Mouse (Mus musculus) liver, embryonic 14.5 days (tissue): ENCODE data around the gene Sulf2. TPM values are rescaled to one million over a fixed set of nuclear protein-coding genes. Genes with fewer than 3 reads are reported as not detected.

ENCODE experiments used
- ATAC-seq: fragments of 200-750 bp; cut with Nextera tagmentation; 2 replicates; pipeline ENCODE4 v1.8.0; 2017; ENCODE audit warnings: moderate number of reproducible peaks, mild to moderate bottlenecking, moderate library complexity; ENCODE audit not compliant: insufficient read depth
- DNase-seq, 3 experiments: peaks; one replicate each; pipeline ENCODE4 v3.0.0-alpha.2; 2012 to 2013; ENCODE audit warnings: low read depth in 3 of 3, low spot score in 3 of 3
- H3K27ac ChIP-seq: fragments of 300-500 bp; sonication (generic); 2 replicates; pipeline ENCODE4 v1.5.1; 2014; ENCODE audit warnings: moderate library complexity, mild to moderate bottlenecking, control low read depth, inconsistent platforms
- H3K27me3 ChIP-seq: fragments of 300-500 bp; sonication (generic); 2 replicates; pipeline ENCODE4 v1.6.1; 2014; ENCODE audit warnings: mild to moderate bottlenecking, low read length, moderate library complexity; ENCODE audit not compliant: control insufficient read depth, insufficient read depth
- H3K36me3 ChIP-seq: fragments of 300-500 bp; sonication (generic); replicated peaks from 2 replicates; pipeline ENCODE4 v1.6.1; 2014; ENCODE audit warnings: low read depth; ENCODE audit not compliant: control insufficient read depth, insufficient read depth
- H3K4me1 ChIP-seq, 2 experiments: fragments of 200-500 bp in 1 of 2; fragments of 300-500 bp in 1 of 2; sonication (generic) in 1 of 2; replicated peaks; 2 replicates each; pipeline ENCODE4 v1.6.1; 2012 to 2014; ENCODE audit warnings: antibody characterized with exemption in 1 of 2, inconsistent platforms in 1 of 2, low read length in 1 of 2; ENCODE audit not compliant: control insufficient read depth in 2 of 2, insufficient read depth in 2 of 2
- H3K4me2 ChIP-seq: fragments of 300-500 bp; sonication (generic); 2 replicates; pipeline ENCODE4 v1.6.1; 2014; ENCODE audit warnings: low read depth, mild to moderate bottlenecking, control low read depth, moderate library complexity
- H3K4me3 ChIP-seq, 2 experiments: fragments of 200-500 bp in 1 of 2; fragments of 300-500 bp in 1 of 2; sonication (generic) in 1 of 2; 2 replicates each; pipeline ENCODE4 v1.5.1; 2012 to 2014; ENCODE audit warnings: low read depth in 2 of 2, low read length in 2 of 2, mild to moderate bottlenecking in 2 of 2, control low read depth in 1 of 2, inconsistent platforms in 1 of 2, moderate library complexity in 1 of 2; ENCODE audit not compliant: insufficient read depth in 1 of 2
- H3K9ac ChIP-seq: fragments of 300-500 bp; sonication (generic); replicated peaks from 2 replicates; pipeline ENCODE4 v1.6.1; 2014; ENCODE audit warnings: mild to moderate bottlenecking, control low read depth, moderate library complexity
- H3K9me3 ChIP-seq: fragments of 300-500 bp; sonication (generic); 2 replicates; pipeline ENCODE4 v1.6.1; 2016; ENCODE audit warnings: low read length, mixed read lengths; ENCODE audit not compliant: control insufficient read depth
- CTCF ChIP-seq: IDR thresholded peaks from 2 replicates; pipeline ENCODE4 v1.5.1; 2016; ENCODE audit warnings: antibody characterized with exemption, low read depth, control low read depth
- EP300 ChIP-seq: IDR thresholded peaks from 2 replicates; pipeline ENCODE4 v1.6.1; 2016; ENCODE audit warnings: antibody characterized with exemption, low read depth
- WGBS: fragments of 180-500 bp; shearing (Covaris S2); extraction: QIAGEN DNeasy Blood & Tissue Kit; methylation state at CpG from one replicate; pipeline ENCODE4 v1.1.7; 2014; ENCODE audit not compliant: insufficient replicate concordance; 5-methylcytosine and 5-hydroxymethylcytosine counted together
- polyA plus RNA-seq, 2 experiments: library from polyadenylated mRNA; depleted of rRNA in 1 of 2; stranded (reverse) in 1 of 2; unstranded in 1 of 2; fragments of >200 nt; fragmentation: Nextera tagmentation in 1 of 2; extraction: Ambion mirVana in 1 of 2; gene quantifications; 2 replicates each; pipeline versions ENCODE4 v1.2.1 to v1.2.3; 2012 to 2014

Gene Sulf2
- polyA plus RNA-seq, 2 experiments, result 0.81 to 0.99 TPM

DNA sequence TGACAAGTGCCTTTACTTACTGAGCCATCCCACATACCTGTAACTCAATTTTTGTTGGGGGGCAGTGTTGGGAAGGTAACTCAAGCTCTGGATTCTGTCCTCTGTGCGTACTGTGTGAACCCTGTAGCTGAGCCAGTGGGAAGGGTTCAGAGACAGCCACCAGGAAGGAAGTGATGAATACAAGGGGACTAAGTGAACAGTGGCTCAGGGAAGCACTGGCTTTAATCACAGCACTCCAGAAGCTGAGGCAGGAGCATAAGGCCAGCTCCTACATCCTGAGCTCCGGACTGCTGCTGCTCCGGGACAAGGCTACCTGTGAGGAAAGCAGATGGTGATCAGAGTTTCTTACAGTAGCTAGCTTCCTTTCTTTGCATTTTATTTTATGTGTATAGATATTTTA lies 131.4 kb downstream of the Sulf2 start:
- Histone ChIP-seq H3K9me3 (no peaks in the 10 kb centered on the region), H3K9ac (no peak overlapping the region), H3K4me2 (no peak overlapping the region), H3K4me1 (peaks cover 0 to 4% of the 10 kb centered on the region in 2 experiments; a peak in 1 of 4 replicates), H3K4me3 (no peak overlapping the region), H3K27ac (no peak overlapping the region), H3K27me3 (no peaks in the 10 kb centered on the region), H3K36me3 (no peaks in the 10 kb centered on the region)
- ATAC-seq (no peak), DNase-seq (no peak)
- WGBS, result 46% methylated on average over 3 of the region's 3 CpGs
- TF ChIP-seq EP300 (no peak), CTCF (no peak)

Other genes starting within 250 kb of the Sulf2 start
- 4.3 and 4.4 TPM in 2 replicates for gene Ncoa3, start 163.0 kb downstream of the Sulf2 start, polyA plus RNA-seq (2012; rRNA removed)
- 3.3 and 3.7 TPM in 2 replicates for gene Ncoa3, start 163.0 kb downstream of the Sulf2 start, polyA plus RNA-seq (2014; fragmentation: Nextera tagmentation; extraction: Ambion mirVana)